Mouse (Mus musculus) effector memory CD4-positive, alpha-beta T cell, adult 5 months (primary cell): ENCODE measurements around the gene Mast3. TPM values are rescaled to one million over a fixed set of nuclear protein-coding genes. Genes with fewer than 3 reads are reported as not detected.

ENCODE experiments used
- polyA plus RNA-seq: library from polyadenylated mRNA; unstranded; fragments of 100-300 nt; shearing (Covaris generic); gene quantifications from one replicate; pipeline ENCODE4 v1.2.1, GENCODE M21; 2017

The Mast3 gene
- polyA plus RNA-seq: 102 TPM

DNA sequence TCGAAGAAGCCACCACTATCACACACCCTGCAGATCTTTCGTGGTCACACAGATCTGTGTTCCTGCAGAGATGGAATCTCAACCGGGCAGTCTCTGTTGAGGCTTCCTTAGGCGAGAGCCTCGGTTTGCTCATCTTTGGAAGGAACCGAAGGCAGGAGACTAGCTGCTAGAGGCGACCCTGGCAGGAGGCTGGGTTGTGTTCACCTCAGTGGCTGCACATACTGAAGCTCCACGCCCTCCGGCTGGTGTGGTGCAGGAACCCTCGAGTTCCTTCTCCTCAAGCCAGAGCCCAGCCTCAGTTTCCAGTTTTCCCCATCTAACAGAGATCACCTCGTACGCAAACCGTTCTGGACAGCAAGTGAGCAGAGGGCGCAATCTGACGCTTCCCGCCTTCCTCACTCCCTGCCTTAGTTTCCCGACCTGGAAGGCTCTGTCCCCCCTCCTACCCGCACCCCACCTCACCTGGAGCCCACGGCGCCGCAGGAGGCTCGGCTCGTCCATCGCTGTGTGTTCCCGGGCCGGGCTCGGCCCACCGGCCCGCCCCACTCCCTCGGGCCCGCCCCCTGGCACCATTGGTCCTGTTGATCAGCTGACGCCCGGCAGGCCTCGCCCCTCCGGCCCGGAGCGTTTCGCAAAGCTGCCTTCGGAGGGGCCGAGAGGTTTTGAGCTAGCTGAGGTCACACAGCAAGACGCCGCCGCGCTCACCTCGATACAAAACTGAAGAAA lies at the start of gene Mast3:
Gene Mast3, minus strand, starts transcription at position 574 of the 726 bp plus-strand sequence.

DNA sequence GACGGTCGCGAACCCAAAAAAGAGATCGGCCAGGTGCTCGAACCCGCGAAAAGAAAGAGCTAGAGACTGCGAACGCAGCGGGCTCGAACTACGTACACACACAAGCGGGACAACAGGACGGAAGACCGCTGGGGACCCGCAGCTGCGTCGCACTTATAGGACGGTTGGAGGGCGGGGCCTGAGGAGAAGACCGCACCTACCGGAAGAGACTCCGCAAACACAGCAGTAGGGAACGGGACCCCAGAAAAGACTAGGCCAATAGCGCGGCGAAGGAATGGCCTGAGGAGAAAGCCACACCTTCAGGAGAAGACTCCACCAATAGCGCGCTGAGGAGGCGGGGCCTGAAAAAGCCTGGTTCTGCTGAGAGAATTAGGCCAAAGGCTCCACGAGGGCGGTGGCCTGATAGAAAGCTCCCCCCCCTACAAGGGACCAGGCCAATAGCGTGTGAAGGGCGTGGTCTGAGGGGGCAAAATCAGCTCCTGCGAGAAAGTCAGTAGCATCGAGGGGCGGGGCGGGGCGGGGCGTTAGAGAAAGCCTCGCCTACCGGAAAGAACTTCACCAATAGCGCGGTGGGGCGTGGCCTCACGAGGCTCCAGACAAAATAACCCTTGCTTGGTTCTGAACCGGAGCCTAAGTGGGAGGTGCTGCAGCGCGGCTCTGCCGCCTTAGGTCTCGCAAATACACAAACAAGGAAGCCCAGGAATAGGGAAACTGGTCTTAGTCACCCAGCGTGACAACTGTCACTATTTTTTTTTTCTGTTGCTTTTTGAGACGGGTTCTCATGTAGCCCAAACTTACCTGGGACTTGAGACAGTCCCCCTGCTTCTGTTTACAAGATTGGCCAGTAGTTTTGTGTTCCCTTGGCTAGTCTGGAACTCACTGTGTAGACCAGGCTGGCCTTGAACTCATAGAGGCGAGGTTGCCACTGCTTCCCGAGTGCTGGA lies 34.8 kb upstream of the Mast3 start, which contains the start of gene Arrdc2:
Gene Arrdc2, minus strand, starts transcription at position 313 of the 944 bp plus-strand sequence.

DNA sequence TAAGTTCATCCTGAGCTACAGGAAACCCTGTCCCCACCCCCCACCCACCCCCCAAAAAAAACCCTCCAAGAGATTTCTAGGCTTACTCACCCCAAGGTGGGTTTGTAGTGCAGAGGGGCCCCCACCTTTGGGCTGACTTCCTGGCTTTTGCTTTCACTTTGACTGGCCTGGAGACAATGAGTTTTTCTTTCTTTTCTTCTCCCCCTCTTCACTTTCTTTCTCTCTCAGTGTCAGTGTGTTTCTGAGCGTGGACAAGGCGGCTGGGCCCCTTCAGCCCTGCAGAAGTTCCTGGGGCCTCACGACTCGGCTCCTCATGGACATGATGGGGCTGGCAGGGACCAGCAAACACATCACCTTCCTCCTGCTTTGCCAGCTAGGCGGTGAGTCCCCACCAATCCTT lies 3.4 kb upstream of the Mast3 start, which contains the start of gene Il12rb1:
Gene Il12rb1, plus strand, starts transcription at position 211 of the 400 bp plus-strand sequence.

DNA sequence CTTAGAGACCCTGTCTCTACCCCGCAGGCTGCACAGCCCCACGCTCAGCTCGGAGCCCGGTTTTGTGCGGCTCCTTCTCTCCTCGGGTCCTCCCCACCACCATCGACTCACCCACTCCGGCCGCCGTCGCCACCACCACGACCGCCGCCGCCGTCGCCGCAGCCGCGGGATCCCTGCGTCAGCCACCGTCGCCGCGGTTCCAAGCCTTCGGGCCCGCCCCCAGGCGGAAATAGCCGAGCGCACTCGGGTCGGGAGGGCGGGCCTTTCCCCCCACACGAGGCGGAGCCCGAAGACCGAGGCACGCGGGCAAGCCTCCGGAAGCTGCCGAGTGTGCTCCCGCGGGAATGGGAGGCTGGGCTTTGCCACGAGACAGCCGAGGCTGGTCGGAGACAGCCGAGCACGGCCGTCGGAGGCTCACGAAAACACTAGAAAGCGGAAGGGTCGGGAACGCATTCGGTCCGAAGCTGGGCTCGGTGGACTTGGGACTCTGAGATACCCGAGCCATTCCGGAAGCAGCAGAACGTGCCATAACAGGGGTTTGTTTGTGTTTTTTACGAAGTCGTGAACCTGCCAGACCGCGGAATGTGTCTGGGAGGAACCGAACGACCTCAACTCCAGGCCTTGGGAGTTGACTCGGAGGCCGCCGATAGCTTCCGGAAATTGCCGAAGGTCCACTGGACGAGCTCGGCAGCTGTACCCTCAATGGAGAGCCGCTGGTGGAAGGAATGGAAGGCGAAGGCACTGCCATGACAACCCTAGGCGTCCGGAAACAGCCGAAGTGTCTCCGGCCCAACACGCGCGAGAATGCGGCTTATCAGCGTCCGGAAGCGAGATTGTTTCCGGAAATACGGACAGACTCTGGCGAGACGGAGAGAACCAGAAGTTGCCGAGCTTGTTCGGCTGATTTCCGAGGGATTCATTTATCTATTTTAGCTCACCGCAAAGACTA lies 28.1 kb downstream of the Mast3 start, which contains the start of gene Pik3r2:
Gene Pik3r2, minus strand, starts transcription at position 218 of the 949 bp plus-strand sequence.

DNA sequence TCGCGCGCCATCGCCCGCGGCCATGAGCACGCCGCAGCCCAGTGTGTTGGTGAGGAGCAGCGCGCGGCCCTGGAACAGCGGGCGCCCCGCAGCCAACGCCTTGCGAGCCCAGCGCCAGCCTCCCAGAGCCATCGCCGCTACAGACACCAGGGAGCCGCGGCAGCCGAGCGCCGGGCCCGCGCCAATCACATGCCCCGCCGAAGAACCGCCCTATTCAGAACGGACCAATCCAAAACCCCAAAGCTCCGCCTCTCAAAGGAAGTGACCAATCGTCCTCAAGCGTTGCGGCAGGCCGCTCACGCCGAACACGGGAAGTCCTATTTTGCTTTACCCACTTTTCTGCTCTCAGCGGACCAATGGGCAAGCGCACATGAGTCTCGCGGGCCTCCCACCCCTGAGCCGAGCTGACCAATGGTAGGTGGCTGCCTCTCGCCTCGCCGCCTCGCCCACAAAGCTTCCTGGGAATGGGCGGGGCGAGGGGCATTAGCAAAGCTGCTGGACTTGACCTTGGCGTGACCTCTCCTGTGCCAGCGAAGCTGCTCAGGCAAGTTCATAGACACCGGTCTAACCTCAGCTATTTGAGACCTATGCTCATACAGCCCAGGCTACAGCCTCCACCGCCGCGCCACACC lies 44.0 kb downstream of the Mast3 start, which contains the start of gene Mpv17l2:
Gene Mpv17l2, minus strand, starts transcription at position 172 of the 632 bp plus-strand sequence.

DNA sequence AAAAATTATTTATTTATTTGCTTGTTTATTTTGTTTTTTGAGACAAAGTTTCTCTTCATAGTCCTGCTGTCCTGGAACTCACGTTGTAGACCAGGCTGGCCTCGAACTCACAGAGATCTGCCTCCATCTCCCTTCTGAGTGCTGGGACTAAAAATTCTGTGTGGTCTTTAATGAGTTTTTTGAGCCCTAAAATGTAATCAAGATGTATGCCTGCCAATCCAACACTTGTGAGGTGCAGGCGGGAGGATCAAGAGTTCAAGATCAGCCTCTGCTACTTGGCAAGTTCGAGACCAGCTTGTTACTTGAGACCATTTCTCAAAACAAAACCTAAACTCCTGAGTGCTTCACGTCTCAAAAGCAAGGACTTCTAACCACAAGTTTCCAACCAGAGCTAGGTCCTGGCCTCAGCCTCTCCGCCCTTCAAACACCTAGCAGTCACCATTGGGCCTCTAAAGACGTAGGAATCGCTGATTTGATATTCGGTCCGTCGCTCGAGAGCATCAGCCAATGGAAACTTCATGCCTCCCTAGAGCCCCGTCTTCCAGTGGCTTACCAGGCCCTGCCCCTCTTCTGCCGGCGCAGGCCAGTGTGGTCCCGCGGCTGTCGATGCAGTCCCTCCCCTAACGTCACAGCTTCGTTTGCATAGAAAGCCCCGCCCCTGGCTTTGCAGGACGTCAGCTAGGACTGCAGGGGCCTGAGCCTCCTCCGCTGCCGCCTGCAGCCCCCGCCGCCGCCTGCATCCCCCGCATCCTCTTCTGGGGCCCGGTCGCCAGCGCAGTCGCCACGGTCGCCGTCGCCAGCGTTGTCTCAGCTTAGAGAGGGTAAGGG lies 50.6 kb downstream of the Mast3 start, which contains the start of gene Rab3a:
Gene Rab3a, plus strand, starts transcription at position 637 of the 828 bp plus-strand sequence.

Other genes starting within 250 kb of the Mast3 start
- 84.8 TPM for gene Isyna1, start 210.7 kb downstream of the Mast3 start, polyA plus RNA-seq
- 113 TPM for gene Ssbp4, start 196.2 kb downstream of the Mast3 start, polyA plus RNA-seq
- gene Lrrc25, start 188.9 kb downstream of the Mast3 start, polyA plus RNA-seq: 0.26 TPM
- gene Gdf15, start 172.6 kb downstream of the Mast3 start, polyA plus RNA-seq: not detected
- gene Pgpep1, start 144.7 kb downstream of the Mast3 start, polyA plus RNA-seq: 1.1 TPM
- gene Lsm4, start 131.8 kb downstream of the Mast3 start, polyA plus RNA-seq: 250 TPM
- 1,956 TPM for gene Jund, start 106.1 kb downstream of the Mast3 start, polyA plus RNA-seq
- gene Iqcn, start 101.6 kb downstream of the Mast3 start, polyA plus RNA-seq: 0.11 TPM
- gene Gm3336, start 86.5 kb downstream of the Mast3 start, polyA plus RNA-seq: not detected
- gene Pde4c, start 81.3 kb downstream of the Mast3 start, polyA plus RNA-seq: not detected
- gene Rab3a, start 50.4 kb downstream of the Mast3 start, polyA plus RNA-seq: 2.3 TPM
- gene Mpv17l2, start 44.1 kb downstream of the Mast3 start, polyA plus RNA-seq: 35.0 TPM
- gene Pik3r2, start 28.3 kb downstream of the Mast3 start, polyA plus RNA-seq: 19.7 TPM
- 29.0 TPM for gene Il12rb1, start 3.4 kb upstream of the Mast3 start, polyA plus RNA-seq
- gene Arrdc2, start 34.7 kb upstream of the Mast3 start, polyA plus RNA-seq: 27.6 TPM
- gene Kcnn1, start 58.2 kb upstream of the Mast3 start, polyA plus RNA-seq: not detected
- gene Ccdc124, start 68.9 kb upstream of the Mast3 start, polyA plus RNA-seq: 58.5 TPM
- not detected for gene Slc5a5, start 87.7 kb upstream of the Mast3 start, polyA plus RNA-seq
- gene Rpl18a, start 92.4 kb upstream of the Mast3 start, polyA plus RNA-seq: 6,861 TPM
- 51.3 TPM for gene Map1s, start 100.9 kb upstream of the Mast3 start, polyA plus RNA-seq